Mouse (Mus musculus) midbrain, embryonic 14.5 days (tissue): ENCODE measurements around the gene Magix. TPM values are rescaled to one million over a fixed set of nuclear protein-coding genes. Genes with fewer than 3 reads are reported as not detected.

ENCODE experiments used
- ATAC-seq: fragments of 200-750 bp; cut with Nextera tagmentation; 2 replicates; pipeline ENCODE4 v1.8.0; 2017; ENCODE audit warnings: moderate number of reproducible peaks, moderate library complexity; ENCODE audit not compliant: low FRiP score, low TSS enrichment
- DNase-seq: peaks from one replicate; pipeline ENCODE4 v3.0.0-alpha.2; 2015
- H3K27ac ChIP-seq: fragments of 300-500 bp; sonication (generic); replicated peaks from 2 replicates; pipeline ENCODE4 v1.5.1; 2014; ENCODE audit warnings: mild to moderate bottlenecking, low read depth, low read length, moderate library complexity
- H3K27me3 ChIP-seq: fragments of 300-500 bp; sonication (generic); 2 replicates; pipeline ENCODE4 v1.6.1; 2014; ENCODE audit warnings: low read length, control low read depth, mixed read lengths; ENCODE audit not compliant: control insufficient read depth, insufficient read depth
- H3K36me3 ChIP-seq: fragments of 300-500 bp; sonication (generic); 2 replicates; pipeline ENCODE4 v1.6.1; 2014; ENCODE audit warnings: low read length, control low read depth; ENCODE audit not compliant: control insufficient read depth, insufficient read depth
- H3K4me1 ChIP-seq: fragments of 300-500 bp; sonication (generic); 2 replicates; pipeline ENCODE4 v1.6.1; 2014; ENCODE audit warnings: mild to moderate bottlenecking, antibody characterized with exemption, low read length, control low read depth; ENCODE audit not compliant: control insufficient read depth, insufficient read depth
- H3K4me2 ChIP-seq: fragments of 300-500 bp; sonication (generic); 2 replicates; pipeline ENCODE4 v1.6.1; 2014; ENCODE audit warnings: mild to moderate bottlenecking, low read length, moderate library complexity
- H3K4me3 ChIP-seq: fragments of 300-500 bp; sonication (generic); replicated peaks from 2 replicates; pipeline ENCODE4 v1.5.1; 2014; ENCODE audit warnings: low read depth, low read length
- H3K9ac ChIP-seq: fragments of 300-500 bp; sonication (generic); replicated peaks from 2 replicates; pipeline ENCODE4 v1.6.1; 2014; ENCODE audit warnings: mild to moderate bottlenecking, low read length, moderate library complexity
- H3K9me3 ChIP-seq: fragments of 300-500 bp; sonication (generic); 2 replicates; pipeline ENCODE4 v1.6.1; 2016; ENCODE audit warnings: low read length, control low read depth, mixed read lengths; ENCODE audit not compliant: control insufficient read depth
- WGBS: fragments of 180-500 bp; shearing (Covaris S2); extraction: QIAGEN DNeasy Blood & Tissue Kit; methylation state at CpG from one replicate; pipeline ENCODE4 v1.1.7; 2014; 5-methylcytosine and 5-hydroxymethylcytosine counted together
- polyA plus RNA-seq: library from polyadenylated mRNA; unstranded; fragments of >200 nt; fragmentation: Nextera tagmentation; extraction: Ambion mirVana; gene quantifications from 2 replicates; pipeline ENCODE4 v1.2.1, GENCODE M21; 2014

Gene Magix
- polyA plus RNA-seq, 1 experiment from 2014 or later = 0.16 TPM

- Histone ChIP-seq H3K4me1 (0 out of 2 replicates have a peak, but pooled peaks cover 4% of the 10 kb centered on the region), H3K9ac (no peak within 1 kb of the TSS), H3K27me3 (no peaks in the 10 kb centered on the region), H3K4me3 (0 out of 2 replicates have a peak within 1 kb of the TSS, but pooled peaks have one; percentile 7), H3K27ac (no peak within 1 kb of the TSS), H3K9me3 (no peaks in the 10 kb centered on the region), H3K36me3 (0 out of 2 replicates have a peak, but pooled peaks cover under 1% of the 10 kb centered on the region), H3K4me2 (peak within 1 kb of the TSS; percentile 40)
- WGBS = 15% methylated on average over 26 of the region's 26 CpGs
- DNase-seq (no peak), ATAC-seq (no peak)
Measured at GRCm38 (mm10) chrX:7657221-7657639, 23.8 kb downstream of the Magix start, which contains the start of gene Prickle3. Gene Prickle3, plus strand, starts transcription at chrX:7657260.

- Histone ChIP-seq H3K36me3 (peaks cover 24% of the 10 kb centered on the region), H3K27me3 (no peaks in the 10 kb centered on the region), H3K27ac (peak overlapping the region; percentile 75; the same call in 1 of the 2 replicates), H3K4me1 (no peaks in the 10 kb centered on the region), H3K9me3 (no peaks in the 10 kb centered on the region), H3K4me2 (peak overlapping the region; percentile 50), H3K4me3 (peak overlapping the region; percentile 31), H3K9ac (no peak overlapping the region)
- DNase-seq = peak; percentile 84
- 17% methylated on average over 25 of the region's 25 CpGs for WGBS
- peak; percentile 94 for ATAC-seq
Measured at GRCm38 (mm10) chrX:7648671-7649304, 32.3 kb downstream of the Magix start.

GRCm38 (mm10) chrX:7645349-7645748, 35.7 kb downstream of the Magix start:
- H3K4me1 ChIP-seq = no peaks in the 10 kb centered on the region
- H3K4me3 ChIP-seq = no peak overlapping the region
- H3K9ac ChIP-seq = no peak overlapping the region
- ATAC-seq = no peak
- H3K9me3 ChIP-seq = no peaks in the 10 kb centered on the region
- peak; percentile 88 for DNase-seq
- no peak overlapping the region for H3K27ac ChIP-seq
- no peaks in the 10 kb centered on the region for H3K27me3 ChIP-seq
- H3K36me3 ChIP-seq = peaks cover 14% of the 10 kb centered on the region
- WGBS = 13% methylated on average over 5 of the region's 5 CpGs
- H3K4me2 ChIP-seq = no peak overlapping the region

- no peak overlapping the region for H3K9ac ChIP-seq
- no peak overlapping the region for H3K27ac ChIP-seq
- H3K9me3 ChIP-seq = no peaks in the 10 kb centered on the region
- WGBS = 53% methylated on average over 12 of the region's 12 CpGs
- no peaks in the 10 kb centered on the region for H3K4me1 ChIP-seq
- DNase-seq = no peak
- no peaks in the 10 kb centered on the region for H3K27me3 ChIP-seq
- peak overlapping the region; percentile 19; the same call in 1 of the 2 replicates for H3K4me3 ChIP-seq
- H3K36me3 ChIP-seq = peaks cover 8% of the 10 kb centered on the region; the same call in 1 of the 2 replicates
- no peak for ATAC-seq
- H3K4me2 ChIP-seq = peak overlapping the region; percentile 62
Measured at GRCm38 (mm10) chrX:7640785-7641184, 40.3 kb downstream of the Magix start.

- WGBS = 28% methylated on average over 13 of the region's 13 CpGs
Measured at GRCm38 (mm10) chrX:7639536-7640325, 41.3 kb downstream of the Magix start.

GRCm38 (mm10) chrX:7638401-7639091, 42.5 kb downstream of the Magix start, which contains the start of gene Syp:
Gene Syp, plus strand, starts transcription at chrX:7638471.
- DNase-seq (peak; percentile 90), ATAC-seq (peak; percentile 88)
- no peaks in the 10 kb centered on the region for H3K27me3 ChIP-seq
- no peaks in the 10 kb centered on the region for H3K4me1 ChIP-seq
- H3K36me3 ChIP-seq = no peaks in the 10 kb centered on the region
- peak within 1 kb of the TSS; percentile 55 for H3K4me3 ChIP-seq
- peak within 1 kb of the TSS; percentile 80 for H3K27ac ChIP-seq
- no peaks in the 10 kb centered on the region for H3K9me3 ChIP-seq
- H3K4me2 ChIP-seq = peak within 1 kb of the TSS; percentile 62
- peak within 1 kb of the TSS; percentile 69 for H3K9ac ChIP-seq
- WGBS = 23% methylated on average over 41 of the region's 42 CpGs

More at GRCm38 (mm10) chrX:7639536-7640325, 41.3 kb downstream of the Magix start:
- Histone ChIP-seq H3K4me1 (no peaks in the 10 kb centered on the region), H3K9ac (peak overlapping the region; percentile 69), H3K36me3 (peaks cover 6% of the 10 kb centered on the region; the same call in 1 of the 2 replicates), H3K4me3 (peak overlapping the region; percentile 55), H3K9me3 (no peaks in the 10 kb centered on the region), H3K27me3 (no peaks in the 10 kb centered on the region), H3K4me2 (peak overlapping the region; percentile 62), H3K27ac (peak overlapping the region; percentile 80)
- peak; percentile 31 for DNase-seq
- ATAC-seq = no peak

- Histone ChIP-seq H3K4me1 (no peaks in the 10 kb centered on the region), H3K27ac (no peak overlapping the region), H3K4me2 (no peak overlapping the region), H3K9me3 (no peaks in the 10 kb centered on the region), H3K4me3 (no peak overlapping the region), H3K27me3 (no peaks in the 10 kb centered on the region), H3K9ac (no peak overlapping the region), H3K36me3 (no peaks in the 10 kb centered on the region)
- DNase-seq (no peak), ATAC-seq (no peak)
- WGBS = 78% methylated on average over 3 of the region's 3 CpGs
Measured at GRCm38 (mm10) chrX:7635101-7635500, 46.0 kb downstream of the Magix start.

GRCm38 (mm10) chrX:7632560-7632959, 48.5 kb downstream of the Magix start:
- WGBS = 84% methylated on average over 6 of the region's 6 CpGs

More at GRCm38 (mm10) chrX:7632560-7632959, 48.5 kb downstream of the Magix start:
- Histone ChIP-seq H3K4me3 (no peak overlapping the region), H3K27me3 (no peaks in the 10 kb centered on the region), H3K36me3 (no peaks in the 10 kb centered on the region), H3K27ac (no peak overlapping the region), H3K9ac (no peak overlapping the region), H3K4me1 (no peaks in the 10 kb centered on the region), H3K9me3 (no peaks in the 10 kb centered on the region), H3K4me2 (no peak overlapping the region)
- no peak for DNase-seq
- no peak for ATAC-seq
